Mouse (Mus musculus) stomach, embryonic 14.5 days (tissue): ENCODE measurements around the gene Mical2. TPM values are rescaled to one million over a fixed set of nuclear protein-coding genes. Genes with fewer than 3 reads are reported as not detected.

Source experiments
- ATAC-seq: fragments of 200-750 bp; cut with Nextera tagmentation; 2 replicates; pipeline ENCODE4 v1.8.0; 2017; ENCODE audit warnings: low read depth, moderate TSS enrichment; ENCODE audit not compliant: insufficient number of reproducible peaks, insufficient read depth, low FRiP score
- H3K27ac ChIP-seq: fragments of 300-500 bp; sonication (generic); 2 replicates; pipeline ENCODE4 v1.5.1; 2014; ENCODE audit warnings: mild to moderate bottlenecking, low read length, moderate library complexity, mixed read lengths
- H3K27me3 ChIP-seq: fragments of 300-500 bp; sonication (generic); 2 replicates; pipeline ENCODE4 v1.6.1; 2014; ENCODE audit warnings: low read length, control low read depth, mixed read lengths; ENCODE audit not compliant: control insufficient read depth, insufficient read depth
- H3K36me3 ChIP-seq: fragments of 300-500 bp; sonication (generic); 2 replicates; pipeline ENCODE4 v1.6.1; 2014; ENCODE audit warnings: mild to moderate bottlenecking, control low read depth, low read length, moderate library complexity, mixed read lengths; ENCODE audit not compliant: control insufficient read depth, insufficient read depth
- H3K4me1 ChIP-seq: fragments of 300-500 bp; sonication (generic); 2 replicates; pipeline ENCODE4 v1.6.1; 2014; ENCODE audit warnings: low read length, control low read depth, mixed read lengths; ENCODE audit not compliant: control insufficient read depth, insufficient read depth
- H3K4me2 ChIP-seq: fragments of 300-500 bp; sonication (generic); replicated peaks from 2 replicates; pipeline ENCODE4 v1.6.1; 2014; ENCODE audit warnings: low read depth, low read length, control low read depth
- H3K4me3 ChIP-seq: fragments of 300-500 bp; sonication (generic); 2 replicates; pipeline ENCODE4 v1.5.1; 2014; ENCODE audit warnings: low read depth, low read length, control low read depth
- H3K9ac ChIP-seq: fragments of 300-500 bp; sonication (generic); replicated peaks from 2 replicates; pipeline ENCODE4 v1.6.1; 2014; ENCODE audit warnings: low read depth, mild to moderate bottlenecking, control low read depth, low read length, moderate library complexity, mixed read lengths
- H3K9me3 ChIP-seq: fragments of 300-500 bp; sonication (generic); 2 replicates; pipeline ENCODE4 v1.6.1; 2016; ENCODE audit warnings: low read depth, low read length, control low read depth; ENCODE audit not compliant: control insufficient read depth
- WGBS: fragments of 180-500 bp; shearing (Covaris S2); extraction: QIAGEN DNeasy Blood & Tissue Kit; methylation state at CpG from one replicate; pipeline ENCODE4 v1.1.7; 2014; 5-methylcytosine and 5-hydroxymethylcytosine counted together
- polyA plus RNA-seq: library from polyadenylated mRNA; unstranded; fragments of >200 nt; fragmentation: Nextera tagmentation; extraction: Ambion mirVana; gene quantifications from 2 replicates; pipeline ENCODE4 v1.2.1, GENCODE M21; 2014

The Mical2 gene
- polyA plus RNA-seq, 1 experiment from 2014 or later: 10.7 TPM

DNA sequence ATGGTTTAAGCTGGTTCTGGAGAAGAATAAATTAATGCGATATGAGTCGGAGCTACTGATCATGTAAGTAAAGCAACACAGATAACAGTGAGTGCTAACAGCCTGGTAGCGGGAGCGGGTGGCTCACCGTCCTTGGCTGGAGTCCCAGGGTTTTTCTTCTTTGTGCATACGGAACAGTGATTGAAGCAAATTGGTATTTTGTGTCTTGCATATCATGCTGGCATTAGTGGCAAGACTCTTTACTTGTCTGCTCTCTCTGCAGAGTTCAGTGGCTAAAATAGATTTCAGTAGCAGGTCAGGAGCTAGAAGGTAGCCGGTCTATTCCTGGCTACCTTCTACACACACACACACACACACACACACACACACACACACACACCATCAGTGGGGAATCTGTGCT lies 181.9 kb downstream of the Mical2 start:
- H3K36me3 ChIP-seq: no peaks in the 10 kb centered on the region
- no peak for ATAC-seq

DNA sequence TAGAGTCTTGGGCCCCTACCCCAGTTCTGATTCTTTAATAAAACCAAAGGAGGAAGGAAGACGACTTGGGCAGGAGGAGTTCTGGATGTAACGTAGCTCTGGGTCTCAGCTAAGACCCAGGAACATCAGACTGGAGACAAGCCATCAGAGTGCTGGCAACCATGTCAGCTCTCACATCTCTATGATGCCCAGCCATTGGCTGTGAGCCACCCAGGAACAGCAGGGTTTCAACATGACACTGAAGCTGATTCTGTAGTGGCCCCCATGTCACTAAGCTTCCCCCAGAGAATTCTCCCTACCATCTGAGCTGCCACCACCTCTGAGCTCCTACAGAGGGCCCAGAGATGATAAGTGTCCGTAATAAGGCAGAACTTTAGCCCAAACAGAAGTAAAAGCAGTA lies 184.3 kb downstream of the Mical2 start:
- Histone ChIP-seq H3K4me3 (no peak overlapping the region), H3K27ac (no peak overlapping the region), H3K4me2 (no peak overlapping the region), H3K9ac (no peak overlapping the region), H3K9me3 (no peaks in the 10 kb centered on the region), H3K27me3 (no peaks in the 10 kb centered on the region), H3K36me3 (no peaks in the 10 kb centered on the region), H3K4me1 (0 out of 2 replicates have a peak, but pooled peaks cover 3% of the 10 kb centered on the region)
- no peak for ATAC-seq
- WGBS: 85% methylated on average over 3 of the region's 3 CpGs

More for the DNA sequence above, 181.9 kb downstream of the Mical2 start:
- Histone ChIP-seq H3K27ac (no peak overlapping the region), H3K4me1 (0 out of 2 replicates have a peak, but pooled peaks cover 4% of the 10 kb centered on the region), H3K9ac (no peak overlapping the region), H3K27me3 (no peaks in the 10 kb centered on the region), H3K9me3 (no peaks in the 10 kb centered on the region), H3K4me2 (no peak overlapping the region), H3K4me3 (no peak overlapping the region)
- whole genome bisulfite sequencing: 71% methylated on average over 7 of the region's 7 CpGs

DNA sequence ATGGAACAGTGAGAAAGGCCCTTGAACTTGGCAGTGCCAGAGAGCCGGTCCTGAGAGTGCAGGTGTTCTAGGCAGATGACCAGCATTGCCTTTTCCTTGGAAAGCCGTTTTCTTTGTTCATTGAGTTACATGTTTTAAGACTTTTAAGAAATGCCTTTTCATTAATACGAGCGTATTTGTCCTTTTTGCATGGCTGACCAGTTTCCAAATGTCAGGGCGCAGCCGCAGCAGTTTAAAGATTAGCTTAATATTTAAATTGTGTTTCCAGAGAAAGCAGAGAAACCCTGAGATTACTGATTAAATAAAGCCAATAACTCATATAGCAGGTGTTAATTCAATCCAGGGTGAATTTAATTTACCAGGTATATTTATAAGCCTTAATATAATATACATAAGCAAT lies 187.6 kb downstream of the Mical2 start:
- no peak overlapping the region for H3K4me3 ChIP-seq
- no peak for ATAC-seq
- no peak overlapping the region for H3K9ac ChIP-seq
- WGBS: 69% methylated on average over 6 of the region's 6 CpGs
- H3K9me3 ChIP-seq: no peaks in the 10 kb centered on the region
- H3K36me3 ChIP-seq: no peaks in the 10 kb centered on the region
- peaks cover 12% of the 10 kb centered on the region; the same call in 1 of the 2 replicates for H3K4me1 ChIP-seq
- H3K4me2 ChIP-seq: no peak overlapping the region
- no peaks in the 10 kb centered on the region for H3K27me3 ChIP-seq
- H3K27ac ChIP-seq: no peak overlapping the region

DNA sequence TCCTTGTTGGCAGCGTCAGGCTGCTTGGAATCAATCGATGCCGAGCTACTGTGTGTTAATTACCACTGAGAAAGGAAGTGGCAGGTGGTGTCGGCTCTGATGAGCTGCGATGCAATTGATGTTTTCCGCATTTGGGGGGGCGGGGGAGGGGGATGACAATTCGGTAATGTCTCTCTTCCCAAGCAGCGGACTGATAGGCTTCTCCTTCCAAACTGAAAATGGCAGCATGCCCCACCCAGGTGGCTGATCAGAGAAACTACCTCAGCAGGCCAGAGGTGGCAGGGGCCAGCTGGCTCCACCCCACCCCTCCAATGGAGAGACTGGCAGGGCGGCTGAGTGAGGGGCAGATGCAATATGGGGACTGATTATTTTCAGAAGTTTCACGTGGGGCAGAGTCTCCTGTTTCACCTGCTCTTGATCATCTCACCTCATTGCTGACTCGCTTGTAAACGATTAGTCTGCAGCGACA lies 190.4 kb downstream of the Mical2 start:
- H3K9ac ChIP-seq: no peak overlapping the region
- H3K27me3 ChIP-seq: no peaks in the 10 kb centered on the region
- H3K4me1 ChIP-seq: peaks cover 12% of the 10 kb centered on the region; the same call in 1 of the 2 replicates
- H3K4me2 ChIP-seq: 0 out of 2 replicates have a peak overlapping the region, but pooled peaks have one; percentile 8
- no peaks in the 10 kb centered on the region for H3K9me3 ChIP-seq
- no peaks in the 10 kb centered on the region for H3K36me3 ChIP-seq
- peak overlapping the region; percentile 73 for H3K27ac ChIP-seq
- no peak for ATAC-seq
- no peak overlapping the region for H3K4me3 ChIP-seq
- 14% methylated on average over 14 of the region's 14 CpGs for WGBS

DNA sequence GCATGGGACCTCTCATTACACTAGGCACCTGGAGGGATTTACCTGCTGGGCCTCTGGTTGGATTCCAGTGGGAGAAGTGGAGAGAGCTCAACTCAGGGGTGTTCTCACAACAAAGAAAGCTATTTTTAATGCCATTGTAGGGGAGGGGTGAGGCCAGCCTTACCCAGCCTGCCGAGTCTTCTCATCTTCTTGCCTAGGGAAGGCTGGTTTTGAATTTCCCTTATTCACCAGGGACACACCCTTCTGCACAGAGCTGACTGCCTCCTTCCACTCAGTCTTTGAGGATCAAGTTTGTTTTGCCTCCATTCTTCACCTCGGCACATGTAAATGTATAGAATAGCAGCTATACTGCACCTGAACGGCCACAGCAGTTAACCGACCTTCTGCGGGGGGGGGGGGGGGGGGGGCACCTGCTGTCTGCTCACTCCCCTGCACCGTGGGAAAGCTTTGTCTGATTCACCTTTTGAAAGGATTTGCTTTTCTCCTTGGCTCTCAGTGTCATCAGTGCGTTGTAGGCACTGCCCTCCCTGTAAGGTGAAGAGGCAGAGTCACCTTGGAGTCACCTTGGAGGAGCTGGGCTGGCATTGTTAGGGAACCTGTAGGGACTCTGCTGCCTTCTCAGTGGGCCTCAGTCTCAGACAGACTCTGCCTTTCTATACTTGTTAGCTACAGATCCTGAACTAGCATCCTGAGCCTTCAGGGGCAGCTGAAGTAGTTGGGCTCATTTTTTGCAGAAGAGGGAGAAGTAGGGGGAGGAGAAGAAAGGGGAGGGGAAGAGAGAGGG lies 191.3 kb downstream of the Mical2 start:
- H3K27ac ChIP-seq: peak overlapping the region; percentile 73
- peaks cover 12% of the 10 kb centered on the region; the same call in 1 of the 2 replicates for H3K4me1 ChIP-seq
- no peak overlapping the region for H3K4me3 ChIP-seq
- no peaks in the 10 kb centered on the region for H3K27me3 ChIP-seq
- no peaks in the 10 kb centered on the region for H3K36me3 ChIP-seq
- no peaks in the 10 kb centered on the region for H3K9me3 ChIP-seq
- WGBS: 11% methylated on average over 7 of the region's 7 CpGs
- H3K4me2 ChIP-seq: 0 out of 2 replicates have a peak overlapping the region, but pooled peaks have one; percentile 8
- 0 out of 2 replicates have a peak, but pooled peaks have one; percentile 5 for ATAC-seq
- no peak overlapping the region for H3K9ac ChIP-seq

DNA sequence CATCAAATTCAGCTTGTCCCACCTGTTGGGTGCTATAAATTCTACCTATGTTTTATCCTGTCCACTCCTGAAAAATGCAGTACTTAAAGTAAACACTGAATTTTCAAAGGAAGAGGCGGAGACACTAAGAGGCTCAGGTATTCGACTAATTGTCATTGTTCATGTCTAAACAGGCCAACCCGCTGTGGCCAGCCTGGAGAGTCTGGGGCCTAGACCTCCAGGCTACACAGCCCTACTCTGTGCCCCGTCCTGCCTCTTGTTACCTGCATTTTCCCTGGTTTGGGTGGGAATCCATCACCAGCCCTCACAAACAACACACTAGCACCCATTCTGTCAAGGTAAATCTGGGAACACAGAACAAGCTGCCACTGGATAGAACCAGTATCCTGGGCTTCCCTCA lies 191.9 kb downstream of the Mical2 start:
- H3K9me3 ChIP-seq: no peaks in the 10 kb centered on the region
- 0 out of 2 replicates have a peak overlapping the region, but pooled peaks have one; percentile 73 for H3K27ac ChIP-seq
- H3K4me2 ChIP-seq: no peak overlapping the region
- H3K4me1 ChIP-seq: peaks cover 12% of the 10 kb centered on the region; the same call in 1 of the 2 replicates
- ATAC-seq: 0 out of 2 replicates have a peak, but pooled peaks have one; percentile 59
- H3K4me3 ChIP-seq: no peak overlapping the region
- H3K9ac ChIP-seq: no peak overlapping the region
- H3K36me3 ChIP-seq: no peaks in the 10 kb centered on the region
- no peaks in the 10 kb centered on the region for H3K27me3 ChIP-seq
- 59% methylated on average over 4 of the region's 4 CpGs for WGBS

DNA sequence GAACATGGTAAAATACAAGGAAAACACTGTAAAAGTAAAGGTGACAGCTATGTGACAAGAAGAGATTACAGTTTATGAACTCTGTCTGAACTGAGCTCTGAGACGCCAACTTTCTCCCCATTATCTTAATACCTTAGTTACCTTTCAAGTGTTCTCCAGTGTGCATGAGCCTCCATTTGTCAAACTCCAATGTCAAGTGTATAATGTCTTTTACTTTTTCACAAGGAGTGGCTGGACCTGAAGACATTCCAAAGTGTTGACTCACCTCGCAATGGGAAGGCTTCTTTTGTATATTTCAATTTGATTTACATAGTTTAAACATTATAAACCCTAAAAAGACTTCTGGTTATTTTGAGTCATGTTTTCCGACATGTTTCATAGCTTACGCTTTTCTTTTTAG lies 197.8 kb downstream of the Mical2 start:
- H3K36me3 ChIP-seq: no peaks in the 10 kb centered on the region
- no peak overlapping the region for H3K27ac ChIP-seq
- H3K4me1 ChIP-seq: peaks cover 9% of the 10 kb centered on the region
- H3K9me3 ChIP-seq: no peaks in the 10 kb centered on the region
- H3K4me3 ChIP-seq: no peak overlapping the region
- ATAC-seq: no peak
- H3K9ac ChIP-seq: no peak overlapping the region
- H3K27me3 ChIP-seq: no peaks in the 10 kb centered on the region
- 52% methylated on average over 4 of the region's 4 CpGs for WGBS
- H3K4me2 ChIP-seq: no peak overlapping the region

DNA sequence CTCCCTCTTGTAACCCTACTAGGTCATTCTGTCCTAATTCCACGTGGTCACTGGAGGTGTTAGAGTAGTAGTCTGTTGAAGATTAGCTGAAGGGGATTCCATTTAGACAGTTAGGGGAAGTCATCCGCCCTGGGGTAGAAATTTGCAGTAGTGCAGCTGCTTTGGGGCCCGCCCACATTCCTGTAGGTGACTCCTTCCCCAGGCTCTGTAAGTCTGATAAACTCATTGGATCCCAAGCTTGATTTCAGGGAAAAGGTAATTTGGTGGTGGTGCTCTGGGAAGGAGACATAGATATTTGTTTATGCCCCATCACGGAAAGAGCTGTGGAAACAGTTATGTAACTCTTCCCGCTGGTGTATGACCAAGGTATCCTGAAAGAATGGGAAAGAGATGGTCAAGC lies 201.2 kb downstream of the Mical2 start:
- Histone ChIP-seq H3K27ac (peak overlapping the region; percentile 99), H3K4me2 (peak overlapping the region; percentile 52), H3K4me1 (peaks cover 16% of the 10 kb centered on the region), H3K4me3 (peak overlapping the region; percentile 83), H3K9ac (0 out of 2 replicates have a peak overlapping the region, but pooled peaks have one; percentile 92), H3K36me3 (no peaks in the 10 kb centered on the region), H3K9me3 (no peaks in the 10 kb centered on the region; the same call in 1 of the 2 replicates), H3K27me3 (no peaks in the 10 kb centered on the region)
- 34% methylated on average over 5 of the region's 5 CpGs for WGBS
- no peak for ATAC-seq
